Mouse (Mus musculus) midbrain, embryonic 10.5 days (tissue): Measurements from ENCODE around the gene Rpl3l. TPM values are rescaled to one million over a fixed set of nuclear protein-coding genes. Genes with fewer than 3 reads are reported as not detected.
"Not testable (repeated sequence)": the region's sequence is repeated elsewhere in the genome, so short reads cannot be mapped to it uniquely, and the experiment has no call there.

Experiments
- DNase-seq: peaks from one replicate; pipeline ENCODE4 v3.0.0-alpha.2; 2017; ENCODE audit warnings: low spot score
- H3K27ac ChIP-seq: fragments of 300-500 bp; sonication (generic); replicated peaks from 2 replicates; pipeline ENCODE4 v1.5.1; 2016; ENCODE audit warnings: mild to moderate bottlenecking
- H3K27me3 ChIP-seq: fragments of 300-500 bp; sonication (generic); 2 replicates; pipeline ENCODE4 v1.6.1; 2016; ENCODE audit warnings: low read depth, mild to moderate bottlenecking; ENCODE audit not compliant: poor library complexity, severe bottlenecking
- H3K36me3 ChIP-seq: fragments of 300-500 bp; sonication (generic); 2 replicates; pipeline ENCODE4 v1.6.1; 2016; ENCODE audit warnings: mild to moderate bottlenecking, moderate library complexity
- H3K4me1 ChIP-seq: fragments of 300-500 bp; sonication (generic); 2 replicates; pipeline ENCODE4 v1.6.1; 2016
- H3K4me3 ChIP-seq: fragments of 300-500 bp; sonication (generic); 2 replicates; pipeline ENCODE4 v1.5.1; 2016; ENCODE audit warnings: mild to moderate bottlenecking, moderate library complexity
- H3K9me3 ChIP-seq: fragments of 300-500 bp; sonication (generic); replicated peaks from 2 replicates; pipeline ENCODE4 v1.6.1; 2016; ENCODE audit warnings: mild to moderate bottlenecking
- WGBS: fragments of 180-500 bp; shearing (Covaris S2); methylation state at CpG from one replicate; pipeline ENCODE4 v1.1.7; 2016; 5-methylcytosine and 5-hydroxymethylcytosine counted together
- polyA plus RNA-seq: library from polyadenylated mRNA; unstranded; fragments of >200 nt; fragmentation: Nextera tagmentation; extraction: Ambion mirVana; gene quantifications from 2 replicates; pipeline ENCODE4 v1.2.1, GENCODE M21; 2016

Gene Rpl3l
- polyA plus RNA-seq, 1 experiment from 2014 or later: not detected

GRCm38 (mm10) chr17:24705821-24706220, 21.8 kb upstream of the Rpl3l start:
- WGBS: 91% methylated on average over 3 of the region's 3 CpGs
- Histone ChIP-seq H3K27ac (no peak overlapping the region), H3K9me3 (no peaks in the 10 kb centered on the region), H3K36me3 (peaks cover 52% of the 10 kb centered on the region), H3K4me3 (peak overlapping the region; percentile 89), H3K4me1 (peaks cover 22% of the 10 kb centered on the region), H3K27me3 (no peaks in the 10 kb centered on the region)
- DNase-seq: no peak

GRCm38 (mm10) chr17:24706982-24707800, 20.4 kb upstream of the Rpl3l start, which contains the start of gene Tbl3:
TSS of gene Tbl3 (minus strand) at chr17:24707660.
- Histone ChIP-seq H3K9me3 (no peaks in the 10 kb centered on the region), H3K4me1 (peaks cover 22% of the 10 kb centered on the region), H3K27ac (peak within 1 kb of the TSS; percentile 87), H3K4me3 (peak within 1 kb of the TSS; percentile 89), H3K27me3 (no peaks in the 10 kb centered on the region), H3K36me3 (peaks cover 39% of the 10 kb centered on the region)
- peak; percentile 94 for DNase-seq
- 4% methylated on average over 32 of the region's 32 CpGs for WGBS

GRCm38 (mm10) chr17:24707801-24708425, 19.7 kb upstream of the Rpl3l start:
- H3K27me3 ChIP-seq: no peaks in the 10 kb centered on the region
- H3K9me3 ChIP-seq: no peaks in the 10 kb centered on the region
- WGBS: 7% methylated on average over 24 of the region's 24 CpGs
- H3K36me3 ChIP-seq: peaks cover 31% of the 10 kb centered on the region
- H3K4me3 ChIP-seq: peak overlapping the region; percentile 89
- H3K27ac ChIP-seq: peak overlapping the region; percentile 87
- DNase-seq: no peak
- peaks cover 22% of the 10 kb centered on the region for H3K4me1 ChIP-seq

GRCm38 (mm10) chr17:24708646-24709045, 19.0 kb upstream of the Rpl3l start:
- 43% methylated on average over 2 of the region's 2 CpGs for WGBS
- Histone ChIP-seq H3K4me3 (no peak overlapping the region), H3K4me1 (peaks cover 22% of the 10 kb centered on the region), H3K9me3 (no peaks in the 10 kb centered on the region), H3K36me3 (peaks cover 25% of the 10 kb centered on the region), H3K27me3 (no peaks in the 10 kb centered on the region), H3K27ac (no peak overlapping the region)
- DNase-seq: no peak

GRCm38 (mm10) chr17:24715556-24715955, 12.1 kb upstream of the Rpl3l start:
- DNase-seq: no peak
- peaks cover 20% of the 10 kb centered on the region for H3K4me1 ChIP-seq
- H3K4me3 ChIP-seq: no peak overlapping the region
- H3K27me3 ChIP-seq: no peaks in the 10 kb centered on the region
- peaks cover 31% of the 10 kb centered on the region for H3K36me3 ChIP-seq
- 25% methylated on average over 6 of the region's 6 CpGs for WGBS
- no peak overlapping the region for H3K27ac ChIP-seq
- no peaks in the 10 kb centered on the region for H3K9me3 ChIP-seq

- Histone ChIP-seq H3K27ac (no peak overlapping the region), H3K4me1 (peaks cover 25% of the 10 kb centered on the region), H3K36me3 (peaks cover 37% of the 10 kb centered on the region), H3K27me3 (no peaks in the 10 kb centered on the region), H3K4me3 (no peak overlapping the region), H3K9me3 (no peaks in the 10 kb centered on the region)
- no peak for DNase-seq
- WGBS: 95% methylated on average over 15 of the region's 15 CpGs
Observed at GRCm38 (mm10) chr17:24716166-24716682, 11.4 kb upstream of the Rpl3l start.

- Histone ChIP-seq H3K27ac (no peak within 1 kb of the TSS), H3K27me3 (no peaks in the 10 kb centered on the region), H3K4me3 (peak within 1 kb of the TSS; percentile 77), H3K9me3 (no peaks in the 10 kb centered on the region), H3K36me3 (peaks cover 52% of the 10 kb centered on the region), H3K4me1 (peaks cover 42% of the 10 kb centered on the region)
- WGBS: 88% methylated on average over 4 of the region's 4 CpGs
- DNase-seq: no peak
Observed at GRCm38 (mm10) chr17:24717943-24718342, 9.7 kb upstream of the Rpl3l start, which contains the start of the genes Rnf151 and Rps2. TSS of gene Rnf151 (minus strand) at chr17:24718063. TSS of gene Rps2 (plus strand) at chr17:24718116.

GRCm38 (mm10) chr17:24718938-24719337, 8.7 kb upstream of the Rpl3l start:
- not testable (repeated sequence) for DNase-seq, H3K27me3 ChIP-seq, H3K9me3 ChIP-seq
- H3K4me3 ChIP-seq: peak overlapping the region; percentile 77
- H3K36me3 ChIP-seq: peaks cover 52% of the 10 kb centered on the region
- WGBS: 67% methylated on average over 5 of the region's 5 CpGs
- peaks cover 52% of the 10 kb centered on the region for H3K4me1 ChIP-seq
- H3K27ac ChIP-seq: peak overlapping the region; percentile 94

- under 1% methylated on average over 61 of the region's 61 CpGs for WGBS
- Histone ChIP-seq H3K27me3 (no peaks in the 10 kb centered on the region), H3K27ac (peak overlapping the region; percentile 94), H3K4me1 (peaks cover 55% of the 10 kb centered on the region), H3K9me3 (no peaks in the 10 kb centered on the region), H3K4me3 (peak overlapping the region; percentile 77), H3K36me3 (peaks cover 52% of the 10 kb centered on the region)
- peak; percentile 99 for DNase-seq
Observed at GRCm38 (mm10) chr17:24719494-24720222, 8.0 kb upstream of the Rpl3l start.

- Histone ChIP-seq H3K36me3 (peaks cover 52% of the 10 kb centered on the region), H3K4me3 (peak overlapping the region; percentile 77), H3K4me1 (peaks cover 55% of the 10 kb centered on the region), H3K27ac (peak overlapping the region; percentile 94)
- not testable (repeated sequence) for H3K9me3 ChIP-seq, H3K27me3 ChIP-seq, DNase-seq
- 3% methylated on average over 11 of the region's 11 CpGs for WGBS
Observed at GRCm38 (mm10) chr17:24720616-24721015, 7.0 kb upstream of the Rpl3l start.

GRCm38 (mm10) chr17:24721383-24721955, 6.2 kb upstream of the Rpl3l start:
- WGBS: 71% methylated on average over 7 of the region's 7 CpGs
- not testable (repeated sequence) for H3K27ac ChIP-seq

More at GRCm38 (mm10) chr17:24721383-24721955, 6.2 kb upstream of the Rpl3l start:
- not testable (repeated sequence) for DNase-seq, H3K27me3 ChIP-seq, H3K9me3 ChIP-seq
- Histone ChIP-seq H3K4me3 (peak overlapping the region; percentile 77), H3K36me3 (peaks cover 43% of the 10 kb centered on the region), H3K4me1 (peaks cover 47% of the 10 kb centered on the region)
